Mouse (Mus musculus) frontal cortex, adult 2 months (tissue): Measurements from ENCODE around the gene Gpha2. TPM values are rescaled to one million over a fixed set of nuclear protein-coding genes. Genes with fewer than 3 reads are reported as not detected.
A peak's percentile ranks its signal among the peaks of the same experiment; 100 is the strongest.

Source experiments
- DNase-seq, 2 experiments: peaks; one replicate each; pipeline ENCODE4 v3.0.0; 2022; ENCODE audit warnings: low spot score in 1 of 2; ENCODE audit errors: extremely low spot score in 1 of 2
- polyA plus RNA-seq: library from polyadenylated mRNA; depleted of rRNA; stranded (reverse); fragments of >200 nt; gene quantifications from 2 replicates; pipeline ENCODE4 v1.2.3, GENCODE M21; 2012; rRNA removed

The Gpha2 gene
- not detected in 2 replicates for polyA plus RNA-seq

DNA sequence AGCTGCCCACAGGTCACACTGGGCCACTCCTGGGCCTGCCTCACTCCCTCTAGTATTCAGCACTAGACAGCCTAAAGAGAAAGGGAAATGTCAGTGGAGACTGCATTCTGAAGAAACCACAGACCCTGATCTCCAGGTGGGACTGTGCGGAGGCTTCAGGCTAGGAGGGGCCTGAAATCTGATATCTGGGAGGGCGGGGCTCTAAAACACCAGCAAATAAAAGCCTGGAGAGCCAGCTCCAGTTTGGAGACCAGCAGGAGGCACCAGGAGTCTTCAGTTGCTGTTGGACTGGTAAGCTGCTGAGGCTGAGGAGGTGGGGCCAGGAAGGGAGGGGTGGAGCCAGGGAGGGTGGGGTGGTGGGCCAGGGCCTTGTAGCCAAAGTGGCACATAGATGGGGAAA is at the start of gene Gpha2:
Gene Gpha2, plus strand, starts transcription at position 246 of the 400 bp plus-strand sequence.
- DNase-seq, result no peak

DNA sequence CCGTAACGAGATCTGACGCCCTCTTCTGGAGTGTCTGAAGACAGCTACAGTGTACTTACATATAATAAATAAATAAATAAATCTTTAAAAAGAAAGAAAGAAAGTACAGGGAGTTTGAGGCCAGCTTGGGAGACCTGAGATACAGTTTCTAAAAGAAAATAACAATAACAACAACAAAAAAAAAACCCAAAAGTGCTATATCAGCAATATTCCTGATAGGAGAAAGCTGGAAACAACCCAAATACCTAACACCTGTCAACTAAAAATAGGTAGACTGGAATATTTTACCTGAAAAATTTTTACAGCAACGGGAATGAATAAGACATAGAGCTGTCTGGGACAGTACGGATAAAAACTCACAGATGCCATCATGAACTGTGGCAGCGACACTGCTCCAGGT is 47.4 kb upstream of the Gpha2 start:
- DNase-seq, result no peak

DNA sequence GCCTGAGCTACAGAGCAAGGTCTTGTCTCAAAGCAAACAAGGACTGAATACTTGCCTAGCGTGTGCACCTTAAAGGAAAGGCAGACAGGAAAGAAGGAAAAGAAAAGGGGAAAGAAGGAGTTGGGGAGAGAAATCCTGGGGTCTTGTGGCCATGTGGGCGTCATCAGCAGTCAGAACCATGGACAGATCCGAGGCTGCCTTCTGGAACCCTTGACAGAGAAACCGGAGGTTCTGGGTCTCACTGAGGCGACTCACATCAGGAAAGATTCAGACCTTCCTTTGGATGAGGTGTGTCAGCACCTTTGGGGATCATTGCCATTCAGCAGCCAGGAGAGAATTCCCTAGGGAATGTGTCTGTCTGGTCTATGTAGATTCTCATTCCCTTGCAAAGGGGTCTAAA is 44.6 kb upstream of the Gpha2 start:
- DNase-seq, result no peak

DNA sequence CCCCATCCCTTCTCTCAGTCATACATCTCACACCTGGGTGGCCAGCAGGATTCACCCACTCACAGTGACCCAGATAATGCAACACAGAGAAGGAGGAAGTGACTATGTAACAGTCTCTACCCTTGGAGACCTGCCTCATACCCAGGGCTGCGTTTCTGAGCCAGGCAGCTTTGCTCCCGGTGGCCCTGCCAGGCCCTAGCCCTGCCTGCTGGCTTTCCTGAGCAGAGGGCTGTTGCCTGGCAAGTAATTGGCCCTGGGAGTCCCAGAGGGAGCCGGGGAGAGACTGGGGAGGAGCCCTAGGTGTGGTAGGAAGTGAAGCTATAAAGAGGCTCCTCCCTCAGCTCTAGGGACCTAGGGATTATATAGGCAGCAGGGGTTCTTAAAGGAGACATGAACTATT is 43.6 kb upstream of the Gpha2 start:
- DNase-seq, result peak in 1 of 2 experiments; percentile 13

DNA sequence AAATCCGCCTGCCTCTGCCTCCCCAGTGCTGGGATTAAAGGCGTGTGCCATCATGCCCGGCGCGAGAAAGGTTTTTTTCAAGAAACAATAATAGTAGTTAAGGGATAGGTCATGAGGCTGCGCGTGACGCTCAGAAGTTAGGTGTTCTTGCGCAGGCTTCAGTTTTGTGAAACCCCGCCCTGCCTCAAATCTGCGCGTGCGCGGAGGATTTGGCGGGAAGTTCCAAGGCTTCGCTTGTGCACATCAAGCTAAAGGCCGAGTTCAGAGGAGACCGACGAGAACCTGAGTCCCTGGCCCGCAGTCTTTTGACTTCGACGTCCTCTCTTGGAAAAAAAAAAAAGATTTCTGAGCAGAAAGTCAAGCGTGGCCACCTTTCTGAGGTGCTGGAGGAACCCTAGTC is 42.0 kb upstream of the Gpha2 start, which contains the start of gene Majin:
Gene Majin, plus strand, starts transcription at position 258 of the 400 bp plus-strand sequence.
- no peak for DNase-seq

DNA sequence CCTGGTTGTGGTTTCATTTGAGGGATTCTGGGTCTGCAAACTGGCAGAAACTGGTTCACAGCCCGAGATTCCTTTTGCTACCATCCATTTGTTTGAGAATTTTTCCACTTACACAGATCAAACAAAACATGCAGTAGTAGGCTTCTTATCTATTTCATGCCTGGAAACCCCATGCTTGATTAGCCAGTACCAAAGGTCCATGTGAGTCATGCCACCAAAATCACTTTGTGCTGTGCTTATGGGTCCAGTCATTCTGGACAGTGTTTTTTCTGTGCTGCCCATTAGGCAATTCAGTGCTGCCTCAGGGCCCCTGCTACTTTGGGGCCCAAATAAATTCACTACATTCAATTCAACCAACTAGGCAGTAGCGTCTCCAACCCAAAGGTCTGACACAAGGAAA is 21.9 kb upstream of the Gpha2 start:
- DNase-seq, result no peak

DNA sequence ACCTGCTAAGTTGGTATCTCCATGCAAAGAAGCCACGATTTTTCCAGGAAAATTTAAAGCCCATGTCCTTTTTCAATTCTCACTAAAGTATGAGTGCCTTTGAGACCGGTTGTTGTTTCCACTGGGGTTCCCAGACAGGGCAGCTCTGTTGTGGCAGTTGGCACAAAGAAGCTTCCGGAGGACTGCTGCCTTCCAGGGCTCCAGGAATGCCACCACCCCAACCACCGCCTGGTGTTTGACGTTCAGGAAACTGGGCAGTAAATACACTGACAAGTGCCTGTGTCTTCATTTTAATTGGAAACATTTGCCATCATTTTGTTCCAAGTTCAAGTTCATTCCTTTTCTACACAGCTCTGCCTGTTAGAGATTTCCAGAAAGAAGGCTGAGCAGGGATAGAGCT is 19.5 kb upstream of the Gpha2 start:
- no peak for DNase-seq

DNA sequence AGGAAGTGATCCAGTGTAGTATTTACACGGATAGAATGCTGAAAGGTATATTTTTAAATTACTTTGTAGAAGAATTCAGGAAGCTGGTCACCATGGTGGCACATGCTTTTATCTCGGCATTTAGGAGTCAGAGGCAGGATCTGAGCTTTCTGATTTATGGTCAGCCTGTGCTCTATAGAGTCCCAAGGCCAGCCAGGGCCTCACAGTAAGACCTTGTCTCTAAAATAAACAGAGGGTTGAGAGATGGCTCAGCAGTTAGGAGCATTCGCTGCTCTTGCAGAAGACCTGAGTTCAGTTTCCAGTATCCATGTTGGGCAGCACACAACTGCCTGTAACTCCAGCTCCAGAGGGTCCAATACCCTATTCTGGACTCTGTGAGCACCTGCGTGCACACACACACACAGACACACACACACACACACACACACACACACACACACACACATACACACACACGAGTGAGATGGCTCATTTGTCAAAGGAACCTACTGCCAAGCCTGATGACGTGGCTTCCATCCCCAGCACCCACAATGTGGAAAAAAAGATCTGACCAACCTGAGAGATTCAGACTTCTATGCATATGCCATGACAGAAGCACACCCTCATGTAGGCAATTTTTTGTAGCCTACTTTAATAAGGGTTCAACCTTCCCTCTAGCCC is 10.0 kb upstream of the Gpha2 start:
- no peak for DNase-seq

DNA sequence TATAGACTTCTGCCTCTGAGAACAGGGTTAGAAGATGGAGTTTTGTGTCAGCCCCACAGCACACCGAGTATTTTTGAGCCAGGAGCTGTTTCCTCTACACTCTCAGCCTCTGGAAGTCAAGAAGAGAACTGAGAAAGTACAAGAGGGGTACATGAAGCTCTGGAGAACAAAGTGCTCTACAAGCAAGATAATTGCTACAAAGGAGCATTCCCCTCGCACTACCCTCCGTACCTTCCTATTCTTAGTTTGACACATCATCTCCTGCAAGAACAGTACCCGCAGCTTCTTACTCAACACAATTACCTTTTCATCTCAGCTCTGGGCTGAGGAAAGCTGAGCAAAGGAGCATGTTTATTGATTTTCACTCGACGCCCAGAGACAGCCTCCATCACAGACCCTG is 7.6 kb upstream of the Gpha2 start:
- no peak for DNase-seq

DNA sequence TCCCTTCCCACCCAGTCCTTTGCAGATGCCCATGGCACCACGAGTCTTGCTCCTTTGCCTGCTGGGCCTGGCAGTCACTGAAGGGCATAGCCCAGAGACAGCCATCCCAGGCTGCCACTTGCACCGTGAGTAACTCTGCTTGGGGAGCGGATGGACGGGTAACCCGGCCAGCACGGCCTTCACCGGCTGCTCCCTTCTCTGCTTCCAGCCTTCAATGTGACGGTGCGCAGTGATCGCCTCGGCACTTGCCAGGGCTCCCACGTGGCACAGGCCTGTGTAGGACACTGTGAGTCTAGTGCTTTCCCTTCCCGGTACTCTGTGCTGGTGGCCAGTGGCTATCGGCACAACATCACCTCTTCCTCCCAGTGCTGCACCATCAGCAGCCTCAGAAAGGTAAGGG is 583 bp downstream of the Gpha2 start:
- DNase-seq, result no peak

DNA sequence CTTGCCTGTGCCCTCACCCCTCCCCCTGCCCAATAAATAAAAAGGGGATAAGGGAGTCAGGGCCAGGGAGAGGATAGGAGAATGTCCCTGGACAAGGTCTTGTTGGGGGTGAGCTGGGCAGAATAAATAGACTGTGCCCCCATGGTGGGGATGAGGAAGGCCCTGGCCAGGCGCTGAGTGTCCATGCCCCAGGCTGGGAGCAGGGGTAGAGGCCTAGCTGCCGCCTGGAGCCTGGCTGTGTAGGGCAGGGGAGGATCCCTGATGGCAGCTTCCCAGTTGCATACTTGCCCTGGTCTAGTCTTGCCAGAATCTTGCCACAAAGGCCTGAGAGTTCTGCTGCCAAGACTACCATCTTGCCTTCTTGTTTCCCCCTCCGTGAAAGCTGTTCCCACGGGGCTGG is 1.7 kb downstream of the Gpha2 start:
- DNase-seq, result no peak

DNA sequence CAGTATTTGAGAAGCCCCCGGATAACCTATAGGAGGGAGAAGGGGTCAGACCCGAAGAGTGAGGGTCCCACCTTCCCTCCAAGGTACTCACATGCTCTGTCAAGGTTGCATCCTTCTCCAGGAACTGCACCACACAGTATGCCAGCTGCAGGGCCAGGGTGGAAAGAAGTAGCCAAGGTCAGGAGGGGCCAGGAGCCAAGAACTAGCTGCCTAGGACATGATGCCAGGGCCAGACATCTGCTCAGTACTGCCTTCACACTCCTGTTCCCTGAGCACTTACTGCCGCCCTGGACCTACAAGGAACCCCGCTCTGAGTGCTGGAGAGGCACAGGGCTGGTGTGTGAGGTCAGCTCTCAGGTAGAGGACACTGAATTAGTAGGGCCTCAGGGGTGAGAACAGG is 4.2 kb downstream of the Gpha2 start:
- no peak for DNase-seq

DNA sequence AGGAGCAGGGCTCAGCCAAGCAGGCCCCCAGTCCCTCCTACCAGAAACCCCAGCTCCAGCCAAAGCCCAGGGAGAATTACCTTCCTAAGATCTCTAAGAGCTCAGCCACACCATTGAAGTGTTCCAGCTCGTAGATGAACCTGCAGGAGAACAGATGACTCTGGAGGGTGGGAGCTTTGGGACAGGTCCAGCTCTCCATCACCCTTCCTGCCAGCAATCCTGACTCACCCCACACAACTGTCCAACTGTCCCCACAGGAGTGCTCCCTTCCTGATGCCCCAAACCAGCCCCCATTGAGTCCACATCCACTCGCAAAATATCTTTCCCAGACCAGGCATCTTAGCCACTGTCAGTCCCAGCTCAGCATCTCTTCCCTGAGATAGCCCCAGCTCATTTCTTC is 4.9 kb downstream of the Gpha2 start:
- DNase-seq, result no peak

DNA sequence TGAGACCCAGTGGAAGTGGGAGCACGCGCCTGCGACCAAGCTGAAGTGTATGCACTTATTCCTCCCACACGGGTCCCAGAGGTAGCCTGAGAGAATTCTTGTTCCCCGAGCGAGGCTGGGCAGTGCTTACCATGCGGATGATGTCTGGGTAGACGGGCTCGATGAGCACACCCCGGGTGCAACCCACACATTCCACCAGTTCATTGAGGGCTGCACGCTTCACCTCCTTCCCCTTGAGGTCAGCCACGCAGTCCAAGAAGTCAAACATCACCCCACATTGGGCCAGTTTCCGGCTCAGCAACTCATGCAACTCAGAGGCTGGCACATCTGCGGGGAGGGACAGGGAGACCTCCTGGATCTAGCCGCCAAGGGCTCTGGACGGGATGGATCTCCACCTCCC is 7.5 kb downstream of the Gpha2 start:
- DNase-seq, result no peak

DNA sequence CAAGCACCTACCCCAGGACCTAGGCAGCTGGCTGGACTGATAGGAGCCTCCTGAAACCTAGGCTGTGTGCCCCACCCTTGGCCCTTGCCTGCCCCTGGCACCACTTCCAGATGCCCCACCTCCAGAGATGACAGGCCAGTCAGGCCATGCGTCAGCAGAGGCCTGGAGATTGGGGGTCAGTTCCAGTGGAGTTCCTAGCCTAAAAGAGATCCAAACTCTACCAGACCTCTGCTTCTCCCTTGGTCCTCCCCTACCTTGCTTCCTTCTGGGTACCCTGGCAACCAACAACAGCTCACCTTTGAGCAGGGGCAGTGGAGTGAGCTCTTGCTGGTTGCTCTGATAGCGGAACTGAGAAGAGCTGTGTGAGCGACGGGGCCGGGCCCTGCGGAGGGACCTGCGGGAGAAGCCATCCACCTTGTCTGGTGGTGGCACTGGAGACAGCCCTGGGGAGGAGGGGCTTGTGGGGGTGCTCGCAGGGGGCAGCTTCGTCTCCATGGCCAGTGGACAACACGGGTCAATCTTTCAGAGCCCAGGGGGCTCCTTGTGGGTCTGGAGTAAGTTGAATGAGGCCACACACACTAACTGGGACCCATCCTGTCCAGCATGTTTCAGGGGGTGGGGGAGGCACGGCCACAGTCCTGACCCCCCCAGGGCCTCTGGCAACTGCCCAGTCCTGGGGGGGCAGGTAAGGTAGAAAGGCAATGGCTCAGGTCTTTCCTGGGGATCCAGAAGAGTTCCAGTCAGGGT is 8.3 kb downstream of the Gpha2 start:
- no peak for DNase-seq

DNA sequence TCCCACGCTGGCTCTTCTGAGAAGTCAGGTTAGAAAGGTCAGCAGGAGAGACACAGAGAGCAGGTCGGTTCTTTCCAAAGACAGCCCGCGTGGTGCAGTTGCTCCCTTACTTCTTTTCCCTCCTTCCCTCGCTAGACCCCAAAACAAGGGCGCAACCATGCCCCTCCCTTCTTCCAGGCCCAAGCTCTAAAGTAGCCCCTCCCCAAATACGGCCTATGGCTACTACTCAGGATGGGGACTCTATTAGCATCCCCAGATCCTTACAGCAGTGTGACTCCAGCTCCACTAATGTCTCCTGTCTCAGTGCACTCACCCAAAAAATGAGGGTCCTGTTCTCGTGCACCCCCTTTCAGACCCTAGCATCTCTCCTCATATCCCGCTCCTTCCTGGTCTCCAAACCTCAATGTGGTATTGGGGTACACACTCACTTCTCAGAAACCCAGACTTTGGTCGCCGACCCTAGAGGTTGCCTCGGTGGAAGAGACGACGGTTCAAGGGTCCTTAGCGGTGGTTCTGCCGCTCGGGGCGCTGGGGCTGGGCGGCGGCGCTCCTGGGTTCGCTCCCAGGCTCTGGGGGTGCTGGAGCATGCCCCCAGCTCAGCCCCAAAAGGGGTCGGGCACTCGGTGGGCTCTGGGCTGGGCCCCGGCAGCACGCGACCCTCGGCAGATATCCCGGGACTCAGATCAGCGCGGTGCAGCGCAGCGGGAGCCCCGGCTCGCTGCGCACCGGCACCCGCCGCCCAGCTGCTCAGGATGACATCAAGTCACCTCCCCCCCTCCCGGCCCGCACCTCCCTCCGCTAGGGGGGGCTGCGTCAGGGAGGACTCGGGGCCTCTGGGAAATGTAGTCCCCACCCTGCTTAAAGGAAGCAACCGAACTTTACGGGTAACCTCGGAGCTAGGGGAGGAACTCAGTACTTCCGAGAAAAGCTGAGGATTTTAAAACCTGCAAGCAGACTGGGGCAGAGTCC is 9.2 kb downstream of the Gpha2 start, which contains the start of gene Ppp2r5b:
Gene Ppp2r5b, minus strand, starts transcription at position 789 of the 969 bp plus-strand sequence.
- peak; percentile 90 to 97 for DNase-seq

DNA sequence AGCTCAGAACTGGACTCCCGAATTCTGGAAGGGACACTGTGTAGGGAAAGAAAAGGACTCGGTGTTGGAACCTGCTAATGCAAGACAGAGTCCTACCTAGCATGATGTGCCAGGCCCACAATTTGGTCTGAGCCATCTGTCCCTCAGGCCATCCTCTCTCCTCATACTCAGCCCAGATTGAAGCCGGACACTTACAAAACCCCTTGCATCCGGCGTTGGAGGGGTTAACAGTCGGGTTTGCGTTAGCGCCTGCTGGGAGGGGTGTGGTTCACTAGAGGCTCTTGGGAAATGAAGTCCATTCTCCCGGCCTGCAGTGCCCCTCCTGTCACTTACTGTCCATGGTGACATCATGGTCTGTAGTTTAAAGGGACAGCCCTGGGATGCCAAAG is 9.9 kb downstream of the Gpha2 start:
- peak; percentile 91 to 95 for DNase-seq

DNA sequence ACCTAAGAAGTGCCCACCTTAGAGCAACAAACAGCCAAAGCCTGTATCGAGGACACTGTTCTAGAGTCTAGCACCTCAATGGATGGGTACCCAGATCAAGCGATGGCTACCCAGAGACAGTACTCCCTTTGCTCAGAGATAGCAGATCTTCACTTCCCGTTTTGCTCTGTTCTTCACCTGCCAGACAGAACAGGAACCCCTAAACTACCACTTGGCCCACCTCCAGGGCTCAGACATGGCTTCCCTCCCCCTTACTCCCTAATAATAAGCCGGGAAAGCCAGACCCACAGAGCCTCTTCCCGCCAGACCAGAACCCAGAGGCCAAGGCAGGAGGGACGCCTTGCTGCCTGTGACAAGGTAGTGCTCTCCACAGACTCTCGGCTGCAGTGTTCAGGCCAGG is 10.7 kb downstream of the Gpha2 start:
- no peak for DNase-seq

DNA sequence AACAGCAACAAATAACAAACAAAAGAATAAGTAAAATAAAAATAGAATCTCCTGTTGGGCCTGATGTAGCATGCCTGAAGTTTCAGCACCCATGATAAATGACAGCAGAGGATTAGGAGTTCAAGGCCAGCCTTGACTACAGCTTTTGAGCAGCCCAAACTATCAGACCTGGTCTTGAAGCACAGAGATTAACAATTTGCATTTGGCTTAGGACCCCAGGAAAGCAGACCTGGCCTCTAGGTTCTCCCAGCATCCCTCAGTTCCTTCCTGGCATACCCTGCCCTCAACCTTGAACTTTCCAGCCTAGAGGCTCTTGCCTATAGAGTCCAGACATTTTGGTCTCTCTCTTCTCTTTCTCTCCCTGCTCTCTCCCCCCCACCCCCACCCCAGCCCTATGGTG is 12.6 kb downstream of the Gpha2 start:
- no peak for DNase-seq

DNA sequence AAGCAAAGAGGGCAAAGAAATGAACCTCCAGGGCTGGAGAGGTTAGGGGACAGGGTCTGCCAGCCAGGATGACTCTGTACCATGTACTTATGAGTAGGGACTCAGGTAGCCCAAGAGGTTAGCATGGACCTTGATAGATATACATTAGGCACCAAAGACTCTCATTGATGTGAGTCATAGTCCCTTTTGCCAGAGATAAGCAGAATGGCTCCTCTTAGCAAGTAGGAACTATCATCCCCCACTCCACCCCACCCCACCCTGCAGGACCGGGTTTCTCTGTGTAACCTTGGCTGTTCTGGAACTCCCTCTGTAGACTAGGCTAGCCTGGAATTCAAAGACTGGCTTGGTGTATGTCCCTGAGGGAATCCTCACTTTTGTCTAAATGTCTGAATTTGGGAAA is 14.0 kb downstream of the Gpha2 start:
- no peak for DNase-seq

DNA sequence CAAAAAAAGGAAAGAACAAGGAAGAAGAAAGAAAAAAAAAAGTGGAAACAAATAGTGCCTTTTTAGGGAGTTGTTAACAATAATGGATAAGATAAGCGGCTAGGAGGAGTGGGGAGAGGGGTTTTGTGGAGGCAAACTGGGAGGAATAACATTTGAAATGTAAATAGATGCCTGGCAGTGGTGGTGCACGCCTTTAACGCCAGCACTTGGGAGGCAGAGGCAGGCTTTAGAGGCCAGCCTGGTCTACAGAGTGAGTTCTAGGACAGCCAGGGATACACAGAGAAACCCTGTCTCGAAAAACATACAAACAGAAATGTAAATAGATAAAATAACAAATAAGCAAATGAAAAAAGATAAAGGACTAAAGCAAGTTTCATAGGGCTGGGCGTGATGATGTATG is 14.5 kb downstream of the Gpha2 start:
- no peak for DNase-seq
